ENCODE assay signal across 12 mouse cellular contexts in the genomic region with DNA sequence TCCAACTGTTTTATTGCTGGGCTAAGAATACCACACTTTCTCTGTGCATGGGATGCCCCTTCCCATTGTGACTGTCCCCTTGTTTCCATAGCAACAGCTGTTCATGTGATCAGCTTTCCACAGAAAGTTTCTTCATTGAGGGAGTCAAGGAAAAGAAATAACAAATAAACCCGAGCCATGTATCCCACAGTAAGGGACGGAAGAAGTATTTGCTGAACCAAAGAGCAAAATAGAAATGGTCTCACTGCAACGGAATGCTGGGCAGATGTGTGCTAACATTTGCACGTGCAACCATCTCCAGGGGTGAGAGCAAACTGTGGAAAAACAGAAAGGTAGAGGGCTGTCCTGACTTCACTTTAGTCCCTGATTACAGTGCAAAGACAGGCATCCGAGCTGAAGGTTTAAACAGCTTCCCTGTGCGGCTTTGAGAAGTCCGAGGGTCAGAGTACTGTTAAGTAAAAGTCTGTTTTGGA. TPM values are rescaled to one million over a fixed set of nuclear protein-coding genes. Genes with fewer than 3 reads are reported as not detected.
DNase-seq lines count a peak whose midpoint lies in the region; ATAC-seq and TF ChIP-seq lines count a peak whose summit lies in the region.
"Had no signal": no experiment of that assay in that cellular context is flagged by ENCODE, and none has a peak within 500 bp of the region (broad histone marks: within the 10 kb centered on the region; RNA-seq: fewer than 3 reads in every experiment).

No protein-coding gene starts in this region.

- peak; percentile 47 for ATAC-seq in forebrain, postnatal 0 days
- peak; percentile 75 for ATAC-seq in midbrain, embryonic 11.5 days (ENCODE audit: low FRiP score)

- no peak overlapping the region for H3K4me2 ChIP-seq in forebrain, postnatal 0 days (ENCODE audit: low read depth)
- peak overlapping the region; percentile 21; the same call in 1 of the 2 replicates for H3K4me2 ChIP-seq in midbrain, embryonic 11.5 days

- peaks cover 1% of the 10 kb centered on the region; the same call in 1 of the 2 replicates for H3K27me3 ChIP-seq in heart, adult 2 months (ENCODE audit: control insufficient read depth, insufficient read depth, low read length)
- H3K27me3 ChIP-seq in forebrain, postnatal 0 days (ENCODE audit: insufficient read depth, low read length) = no peaks in the 10 kb centered on the region
- H3K27me3 ChIP-seq in midbrain, embryonic 11.5 days (ENCODE audit: control insufficient read depth, insufficient read depth, low read length) = no peaks in the 10 kb centered on the region

- no peak overlapping the region; the same call in 1 of the 2 replicates for H3K9ac ChIP-seq in heart, adult 2 months (ENCODE audit: low read depth, low read length)
- no peak overlapping the region for H3K9ac ChIP-seq in forebrain, postnatal 0 days
- H3K9ac ChIP-seq in midbrain, embryonic 11.5 days (ENCODE audit: low read length) = no peak overlapping the region; the same call in 1 of the 2 replicates

- peak overlapping the region; percentile 23 for H3K27ac ChIP-seq in heart, adult 2 months
- no peak overlapping the region for H3K27ac ChIP-seq in forebrain, postnatal 0 days (ENCODE audit: low read depth, low read length)
- 0 out of 2 replicates have a peak overlapping the region, but pooled peaks have one; percentile 36 for H3K27ac ChIP-seq in midbrain, embryonic 11.5 days (ENCODE audit: low read depth, low read length)
- H3K27ac ChIP-seq: macrophage had no signal

- intact Hi-C loops in heart, adult 2 months (cut with DNase I) = loop anchor here (5.0 kb wide), 1 partner anchor 43 kb away; no protein-coding TSS in a partner anchor

- H3K36me3 ChIP-seq in heart, adult 2 months (ENCODE audit: control insufficient read depth, insufficient read depth, low read length) = no peaks in the 10 kb centered on the region; the same call in 1 of the 2 replicates
- H3K36me3 ChIP-seq in forebrain, postnatal 0 days (ENCODE audit: insufficient read depth) = no peaks in the 10 kb centered on the region
- H3K36me3 ChIP-seq in midbrain, embryonic 11.5 days (ENCODE audit: control insufficient read depth, insufficient read depth, low read length) = no peaks in the 10 kb centered on the region

- peaks cover 3% of the 10 kb centered on the region for H3K79me2 ChIP-seq in heart, adult 2 months (replicated peaks; ENCODE audit: control insufficient read depth, insufficient read depth, low read length)

- no peaks in the 10 kb centered on the region for H3K9me3 ChIP-seq in forebrain, postnatal 0 days (ENCODE audit: low read length)
- H3K9me3 ChIP-seq in midbrain, embryonic 11.5 days (ENCODE audit: control insufficient read depth, low read length) = no peaks in the 10 kb centered on the region

- WGBS in heart, adult 2 months = 22% methylated on average over 7 of the region's 7 CpGs
- 20% methylated on average over 7 of the region's 7 CpGs for WGBS in forebrain, postnatal 0 days
- WGBS in midbrain, embryonic 11.5 days = 28% methylated on average over 7 of the region's 7 CpGs

- no peak overlapping the region for H3K4me3 ChIP-seq in heart, adult 2 months
- H3K4me3 ChIP-seq in forebrain, postnatal 0 days (ENCODE audit: low read depth, low read length) = no peak overlapping the region
- H3K4me3 ChIP-seq in midbrain, embryonic 11.5 days (ENCODE audit: low read depth, low read length) = no peak overlapping the region

- no peak for TF ChIP-seq EP300 in heart, adult 2 months (IDR thresholded peaks at IDR 0.05; ENCODE audit: insufficient read depth, low read depth, low read length)

- peaks cover 9% of the 10 kb centered on the region for H3K4me1 ChIP-seq in heart, adult 2 months (ENCODE audit: control insufficient read depth, insufficient read depth, low read length)
- H3K4me1 ChIP-seq in forebrain, postnatal 0 days (ENCODE audit: insufficient read depth) = no peaks in the 10 kb centered on the region
- peaks cover 11% of the 10 kb centered on the region for H3K4me1 ChIP-seq in midbrain, embryonic 11.5 days (ENCODE audit: control insufficient read depth, insufficient read depth, low read length)

- no peak for TF ChIP-seq CTCF in heart, adult 2 months (IDR thresholded peaks at IDR 0.05)
- no peak for TF ChIP-seq CTCF in forebrain, postnatal 0 days (IDR thresholded peaks at IDR 0.05; ENCODE audit: low read depth)

- DNase-seq in heart, adult 2 months = no peak
- no peak for DNase-seq in heart, adult 8-10 months (ENCODE audit: low spot score)
- peak; percentile 35 for DNase-seq in Muller cell, postnatal 12 days (ENCODE audit: inconsistent ontology term)
- DNase-seq in forebrain, postnatal 0 days = peak; percentile 36
- DNase-seq in midbrain, embryonic 11.5 days (ENCODE audit: low spot score, missing footprints) = peak; percentile 89
- DNase-seq in natural killer cell, adult 2 months (ENCODE audit: low spot score in 2 of 2) = no peak
- DNase-seq in thymus, postnatal 4 days = no peak
- no peak for DNase-seq in frontal cortex, adult 2 months (ENCODE audit: extremely low spot score in 1 of 2, low spot score in 1 of 2)

- TF ChIP-seq POLR2A in heart, adult 2 months (IDR thresholded peaks at IDR 0.05; ENCODE audit: insufficient read depth, low read depth, low read length) = no peak

RNA-seq across cellular contexts. Expression of a gene that starts 8.1 kb away (rescaled TPM):
- total RNA-seq in heart, adult 2 months (2021) = not detected
- polyA plus RNA-seq in heart, adult 2 months (2012; rRNA removed) = not detected in 2 replicates
- total RNA-seq in heart, adult 8-10 months (2022) = not detected
- total RNA-seq in forebrain, postnatal 0 days (2014; rRNA removed) = not detected in 2 replicates
- not detected in 2 replicates for polyA plus RNA-seq in forebrain, postnatal 0 days (2015; fragmentation: Nextera tagmentation; extraction: Ambion mirVana)
- not detected in 2 replicates for polyA plus RNA-seq in midbrain, embryonic 11.5 days (2014; fragmentation: Nextera tagmentation; extraction: Ambion mirVana)
- polyA plus RNA-seq in frontal cortex, adult 2 months (2012; rRNA removed) = not detected in 2 replicates
- total RNA-seq: adrenal gland, postnatal 4 days had no signal
- polyA plus RNA-seq: C2C12; gonadal fat pad, adult 2 months; macrophage had no signal

Comparison
In these comparisons a context has a peak if more than half of its experiments do, and no peak if none do; other contexts are left out.
1. DNase-seq: peak in Muller cell, postnatal 12 days (single experiment), forebrain, postnatal 0 days (single experiment) and midbrain, embryonic 11.5 days (single experiment); none in heart, adult 2 months (0 of 2), heart, adult 8-10 months (single experiment), natural killer cell, adult 2 months (0 of 2), thymus, postnatal 4 days (single experiment) and frontal cortex, adult 2 months (0 of 2).